Mouse (Mus musculus) cortical plate, adult 2 months (tissue): Measurements from ENCODE around the gene Cryzl1.

ENCODE experiments used
- CTCF ChIP-seq: fragments of 200-500 bp; IDR thresholded peaks from 2 replicates; pipeline ENCODE4 v1.5.1; 2011; ENCODE audit warnings: mild to moderate bottlenecking, control low read depth, low read length; ENCODE audit not compliant: insufficient read depth; ENCODE audit errors: extremely low read depth
- POLR2A ChIP-seq: fragments of 200-500 bp; IDR thresholded peaks from 2 replicates; pipeline ENCODE4 v1.6.1; 2011; ENCODE audit warnings: mild to moderate bottlenecking, low read length, control low read depth; ENCODE audit not compliant: insufficient read depth; ENCODE audit errors: extremely low read depth

DNA sequence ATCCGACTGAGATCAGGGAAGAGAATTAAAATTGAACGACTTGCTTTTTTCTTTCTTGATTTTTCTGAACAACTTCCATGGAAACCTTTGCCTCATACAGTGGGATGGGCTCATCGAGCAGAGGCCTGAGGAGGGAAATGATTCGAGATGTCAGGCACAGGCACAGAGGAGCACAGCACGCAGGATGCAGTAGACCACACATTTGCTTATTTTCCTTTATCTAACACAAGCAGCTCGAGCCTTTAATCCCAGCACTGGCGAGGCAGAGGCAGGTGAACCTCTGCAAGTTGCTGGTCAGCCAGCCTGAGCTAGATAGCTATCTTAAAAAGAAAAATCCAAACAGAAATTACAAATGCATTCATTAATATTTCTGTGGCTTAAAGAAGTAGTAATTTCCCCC lies 39.0 kb downstream of the Cryzl1 start:
- TF ChIP-seq CTCF (no peak), POLR2A (no peak)
